Mouse (Mus musculus): Measurements from ENCODE around the gene Pagr1b. TPM values are rescaled to one million over a fixed set of nuclear protein-coding genes. Genes with fewer than 3 reads are reported as not detected.

The Pagr1b gene
- total and polyA plus RNA-seq, 3 experiments = 1.3 to 2.0 TPM; not detected in 1

Small RNA genes lying within 50 kb of the gene (microRNA-seq; reads per million reads assigned to microRNA genes)
- gene Gm44343 = 0 reads per million in 2 experiments

Other genes starting within 250 kb of the Pagr1b start
Only the 30 nearest of the 32 such genes appear.
- under 1 TPM; 0.31 to 0.75 TPM for gene Tbx6, start 235.0 kb downstream of the Pagr1b start, total RNA-seq (2021)
- gene Tbx6, start 235.0 kb downstream of the Pagr1b start, polyA plus RNA-seq (2012; rRNA removed) = 3.4 and 3.7 TPM in 2 replicates
- 10 to 100 TPM; 77.4 to 86.0 TPM for gene Ppp4c, start 224.0 kb downstream of the Pagr1b start, total RNA-seq (2021)
- 89.8 and 92.4 TPM in 2 replicates for gene Ppp4c, start 224.0 kb downstream of the Pagr1b start, polyA plus RNA-seq (2012; rRNA removed)
- 10 to 100 TPM; 16.4 to 21.0 TPM for gene Fam57b, start 218.8 kb downstream of the Pagr1b start, total RNA-seq (2021)
- 27.8 and 40.9 TPM in 2 replicates for gene Fam57b, start 218.8 kb downstream of the Pagr1b start, polyA plus RNA-seq (2012; rRNA removed)
- gene 4930451I11Rik, start 184.8 kb downstream of the Pagr1b start, total RNA-seq (2021) = not detected
- gene 4930451I11Rik, start 184.8 kb downstream of the Pagr1b start, polyA plus RNA-seq (2012; rRNA removed) = not detected in 2 replicates
- gene Doc2a, start 169.1 kb downstream of the Pagr1b start, total RNA-seq (2021) = under 1 TPM; 0.40 to 0.52 TPM
- gene Doc2a, start 169.1 kb downstream of the Pagr1b start, polyA plus RNA-seq (2012; rRNA removed) = 0.52 and 0.83 TPM in 2 replicates
- 10 to 100 TPM in 1 of 2 experiments, 1 to 10 TPM in 1; 8.2 to 16.3 TPM for gene Hirip3, start 154.5 kb downstream of the Pagr1b start, total RNA-seq (2021)
- 1.4 and 2.9 TPM in 2 replicates for gene Hirip3, start 154.5 kb downstream of the Pagr1b start, polyA plus RNA-seq (2012; rRNA removed)
- 10 to 100 TPM; 42.5 to 44.5 TPM for gene Ino80e, start 154.1 kb downstream of the Pagr1b start, total RNA-seq (2021)
- 73.8 and 75.0 TPM in 2 replicates for gene Ino80e, start 154.1 kb downstream of the Pagr1b start, polyA plus RNA-seq (2012; rRNA removed)
- gene Taok2, start 131.8 kb downstream of the Pagr1b start, total RNA-seq (2021) = 10 to 100 TPM; 60.6 to 66.8 TPM
- 136 and 169 TPM in 2 replicates for gene Taok2, start 131.8 kb downstream of the Pagr1b start, polyA plus RNA-seq (2012; rRNA removed)
- 10 to 100 TPM; 28.1 to 35.4 TPM for gene Tmem219, start 93.6 kb downstream of the Pagr1b start, total RNA-seq (2021)
- 242 and 243 TPM in 2 replicates for gene Tmem219, start 93.6 kb downstream of the Pagr1b start, polyA plus RNA-seq (2012; rRNA removed)
- gene Kctd13, start 87.6 kb downstream of the Pagr1b start, total RNA-seq (2021) = 10 to 100 TPM; 25.9 to 26.8 TPM
- gene Kctd13, start 87.6 kb downstream of the Pagr1b start, polyA plus RNA-seq (2012; rRNA removed) = 52.0 and 52.9 TPM in 2 replicates
- 1 to 10 TPM in 1 of 2 experiments, under 1 TPM in 1; 0.66 to 2.2 TPM for gene Asphd1, start 66.9 kb downstream of the Pagr1b start, total RNA-seq (2021)
- gene Asphd1, start 66.9 kb downstream of the Pagr1b start, polyA plus RNA-seq (2012; rRNA removed) = 2.0 and 2.5 TPM in 2 replicates
- gene Sez6l2, start 65.9 kb downstream of the Pagr1b start, total RNA-seq (2021) = 100 to 1,000 TPM in 1 of 2 experiments, 10 to 100 TPM in 1; 87.4 to 126 TPM
- gene Sez6l2, start 65.9 kb downstream of the Pagr1b start, polyA plus RNA-seq (2012; rRNA removed) = 33.4 and 42.4 TPM in 2 replicates
- 100 to 1,000 TPM; 102 to 107 TPM for gene Cdipt, start 40.6 kb downstream of the Pagr1b start, total RNA-seq (2021)
- 239 and 259 TPM in 2 replicates for gene Cdipt, start 40.6 kb downstream of the Pagr1b start, polyA plus RNA-seq (2012; rRNA removed)
- 1 to 10 TPM; 1.6 TPM for gene Cdiptos, start 40.4 kb downstream of the Pagr1b start, total RNA-seq (2021)
- gene Cdiptos, start 40.4 kb downstream of the Pagr1b start, polyA plus RNA-seq (2012; rRNA removed) = 0.43 and 1.4 TPM in 2 replicates
- 100 to 1,000 TPM; 115 to 145 TPM for gene Mvp, start 1.9 kb downstream of the Pagr1b start, total RNA-seq (2021)
- gene Mvp, start 1.9 kb downstream of the Pagr1b start, polyA plus RNA-seq (2012; rRNA removed) = 95.3 and 172 TPM in 2 replicates
- 10 to 100 TPM; 16.4 to 20.3 TPM for gene Pagr1a, start 868 bp upstream of the Pagr1b start, total RNA-seq (2021)
- gene Pagr1a, start 868 bp upstream of the Pagr1b start, polyA plus RNA-seq (2012; rRNA removed) = 0.66 and 13.1 TPM in 2 replicates
- 10 to 100 TPM; 19.9 to 29.2 TPM for gene Gm42742, start 4.6 kb upstream of the Pagr1b start, total RNA-seq (2021)
- 13.7 and 28.4 TPM in 2 replicates for gene Gm42742, start 4.6 kb upstream of the Pagr1b start, polyA plus RNA-seq (2012; rRNA removed)
- gene Prrt2, start 4.7 kb upstream of the Pagr1b start, total RNA-seq (2021) = 1 to 10 TPM; 1.7 to 2.0 TPM
- gene Prrt2, start 4.7 kb upstream of the Pagr1b start, polyA plus RNA-seq (2012; rRNA removed) = 8.5 and 9.5 TPM in 2 replicates
- gene Maz, start 10.6 kb upstream of the Pagr1b start, total RNA-seq (2021) = 100 to 1,000 TPM in 1 of 2 experiments, 10 to 100 TPM in 1; 98.7 to 114 TPM
- gene Maz, start 10.6 kb upstream of the Pagr1b start, polyA plus RNA-seq (2012; rRNA removed) = 833 and 840 TPM in 2 replicates
- gene Kif22, start 26.0 kb upstream of the Pagr1b start, total RNA-seq (2021) = 1 to 10 TPM; 2.1 to 2.5 TPM
- gene Kif22, start 26.0 kb upstream of the Pagr1b start, polyA plus RNA-seq (2012; rRNA removed) = 0.64 and 0.89 TPM in 2 replicates
- gene Zg16, start 70.8 kb upstream of the Pagr1b start, total RNA-seq (2021) = not detected
- gene Zg16, start 70.8 kb upstream of the Pagr1b start, polyA plus RNA-seq (2012; rRNA removed) = 0.18 and 0.49 TPM in 2 replicates
- 1 to 10 TPM; 1.6 to 1.9 TPM for gene AI467606, start 74.9 kb upstream of the Pagr1b start, total RNA-seq (2021)
- gene AI467606, start 74.9 kb upstream of the Pagr1b start, polyA plus RNA-seq (2012; rRNA removed) = 7.6 TPM in 2 replicates
- gene Qprt, start 105.7 kb upstream of the Pagr1b start, total RNA-seq (2021) = under 1 TPM; 0.49 to 0.52 TPM
- gene Qprt, start 105.7 kb upstream of the Pagr1b start, polyA plus RNA-seq (2012; rRNA removed) = 0.77 and 1.0 TPM in 2 replicates
- 1 to 10 TPM in 1 of 2 experiments, under 1 TPM in 1; 0.58 to 1.0 TPM for gene Spn, start 121.3 kb upstream of the Pagr1b start, total RNA-seq (2021)
- 1.0 and 2.0 TPM in 2 replicates for gene Spn, start 121.3 kb upstream of the Pagr1b start, polyA plus RNA-seq (2012; rRNA removed)
- 10 to 100 TPM; 37.6 to 67.6 TPM for gene Cd2bp2, start 179.6 kb upstream of the Pagr1b start, total RNA-seq (2021)
- gene Cd2bp2, start 179.6 kb upstream of the Pagr1b start, polyA plus RNA-seq (2012; rRNA removed) = 12.7 and 13.8 TPM in 2 replicates
- gene Tbc1d10b, start 192.0 kb upstream of the Pagr1b start, total RNA-seq (2021) = 10 to 100 TPM; 36.0 to 43.6 TPM
- 31.5 and 35.1 TPM in 2 replicates for gene Tbc1d10b, start 192.0 kb upstream of the Pagr1b start, polyA plus RNA-seq (2012; rRNA removed)
- 1 to 10 TPM; 2.2 to 2.3 TPM for gene Mylpf, start 192.4 kb upstream of the Pagr1b start, total RNA-seq (2021)
- gene Mylpf, start 192.4 kb upstream of the Pagr1b start, polyA plus RNA-seq (2012; rRNA removed) = not detected in 2 replicates
- 10 to 100 TPM; 11.7 to 12.7 TPM for gene Zfp553, start 216.6 kb upstream of the Pagr1b start, total RNA-seq (2021)
- 18.3 and 20.5 TPM in 2 replicates for gene Zfp553, start 216.6 kb upstream of the Pagr1b start, polyA plus RNA-seq (2012; rRNA removed)
- gene Sept1, start 216.6 kb upstream of the Pagr1b start, total RNA-seq (2021) = 10 to 100 TPM in 1 of 2 experiments, 1 to 10 TPM in 1; 7.1 to 11.4 TPM
- gene Sept1, start 216.6 kb upstream of the Pagr1b start, polyA plus RNA-seq (2012; rRNA removed) = 8.6 and 10.9 TPM in 2 replicates
- gene Zfp771, start 227.8 kb upstream of the Pagr1b start, total RNA-seq (2021) = 10 to 100 TPM; 27.1 to 32.4 TPM
- 295 and 338 TPM in 2 replicates for gene Zfp771, start 227.8 kb upstream of the Pagr1b start, polyA plus RNA-seq (2012; rRNA removed)